1 mouse cellular context compared by ENCODE assay signal in genomic region chr10:128866042-128866441, GRCm38 (mm10).
TF ChIP-seq lines count a peak whose summit lies in the region.

No protein-coding gene starts in this region.

TF ChIP-seq in MEL, 35 proteins besides CTCF, POLR2A, EP300 and RAD21:
- TF ChIP-seq MAZ (IDR thresholded peaks at IDR 0.05; ENCODE audit: low read depth, low read length), result no peak
- TF ChIP-seq SMC3 (IDR thresholded peaks at IDR 0.05; ENCODE audit: low read depth, low read length), result peak; percentile 40
- no peak for TF ChIP-seq ETS1 (IDR thresholded peaks at IDR 0.05; ENCODE audit: low read depth, low read length)
- no peak for TF ChIP-seq USF2 (IDR thresholded peaks at IDR 0.05; ENCODE audit: borderline replicate concordance in 1 of 2, insufficient read depth in 1 of 2, low read depth in 1 of 2, low read length in 2 of 2)
- no peak for TF ChIP-seq TBP (IDR thresholded peaks at IDR 0.05; ENCODE audit: low read depth, low read length)
- TF ChIP-seq ZC3H11A (IDR thresholded peaks at IDR 0.05; ENCODE audit: low read depth, low read length), result no peak
